Mouse (Mus musculus) testis, adult 2 months (tissue): ENCODE data around the gene Gal.

Source experiments
- CTCF ChIP-seq: fragments of 200-500 bp; IDR thresholded peaks from 2 replicates; pipeline ENCODE4 v1.5.1; 2012; ENCODE audit warnings: low read depth, mild to moderate bottlenecking, inconsistent platforms, low read length, moderate library complexity; ENCODE audit not compliant: control insufficient read depth, insufficient read depth, insufficient replicate concordance
- POLR2A ChIP-seq: fragments of 200-500 bp; IDR thresholded peaks from 2 replicates; pipeline ENCODE4 v1.6.1; 2012; ENCODE audit warnings: low read depth, mild to moderate bottlenecking, inconsistent platforms, low read length, moderate library complexity; ENCODE audit not compliant: control insufficient read depth

DNA sequence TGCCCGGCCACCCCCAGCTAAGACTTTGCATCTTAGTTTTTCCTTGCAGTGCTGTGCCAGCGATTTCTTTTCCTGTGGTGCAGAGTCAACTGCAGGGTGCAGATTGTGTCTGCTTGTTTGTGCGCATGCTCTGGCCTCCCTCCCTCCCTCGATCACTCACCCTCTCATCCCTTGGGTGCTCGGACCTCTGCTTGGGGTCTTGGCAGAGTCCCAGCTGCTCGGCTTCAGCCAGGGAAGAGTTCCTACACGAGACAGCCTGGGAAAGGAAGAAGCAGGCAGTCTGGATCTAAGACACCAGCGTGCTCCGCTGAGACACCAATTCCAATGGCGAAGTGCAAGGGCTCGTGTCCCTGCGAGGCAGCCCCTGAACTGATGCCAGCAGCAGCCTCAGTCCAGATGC is 41.0 kb downstream of the Gal start:
- TF ChIP-seq POLR2A: no peak
- TF ChIP-seq CTCF: no peak
